Mouse (Mus musculus) ES-E14 (cell line): ENCODE measurements at regions not wholly inside any gene's neighbourhood (a gene's known extent, or its start where the extent isn't known, plus 50 kb on each side); places are given as distances from the start of the nearest gene placed in this dataset.

Experiments used
- DNase-seq: peaks from one replicate; pipeline ENCODE4 v3.0.0-alpha.2; 2013; ENCODE audit warnings: low read depth, low spot score
- H3K27ac ChIP-seq: 2 replicates; pipeline ENCODE4 v1.5.1; 2012; ENCODE audit warnings: low read depth, mild to moderate bottlenecking, low read length, moderate library complexity, mixed read lengths; ENCODE audit not compliant: poor library complexity, insufficient read depth, severe bottlenecking
- H3K36me3 ChIP-seq: 2 replicates; pipeline ENCODE4 v1.6.1; 2012; ENCODE audit warnings: mild to moderate bottlenecking, low read length, moderate library complexity, mixed read lengths; ENCODE audit not compliant: control insufficient read depth, poor library complexity, insufficient read depth, severe bottlenecking
- H3K4me1 ChIP-seq, 2 experiments: fragments of 150-350 bp in 1 of 2; sonication (generic) in 1 of 2; 2 replicates each; pipeline ENCODE4 v1.6.1; 2012; ENCODE audit warnings: low read length in 2 of 2, mild to moderate bottlenecking in 1 of 2, mixed read lengths in 1 of 2; ENCODE audit not compliant: control insufficient read depth in 2 of 2, insufficient read depth in 2 of 2, poor library complexity in 1 of 2
- H3K4me3 ChIP-seq, 2 experiments: fragments of 150-350 bp in 1 of 2; sonication (generic) in 1 of 2; 2 replicates each; pipeline ENCODE4 v1.5.1; 2012; ENCODE audit warnings: low read length in 2 of 2, low read depth in 1 of 2, mild to moderate bottlenecking in 1 of 2, mixed read lengths in 1 of 2; ENCODE audit not compliant: insufficient read depth in 1 of 2, poor library complexity in 1 of 2, severe bottlenecking in 1 of 2
- H3K9ac ChIP-seq: 2 replicates; pipeline ENCODE4 v1.6.1; 2012; ENCODE audit warnings: low read depth, mild to moderate bottlenecking, low read length, mixed read lengths; ENCODE audit not compliant: poor library complexity, insufficient read depth, severe bottlenecking
- H3K9me3 ChIP-seq: fragments of 150-350 bp; sonication (generic); 2 replicates; pipeline ENCODE4 v1.6.1; 2012; ENCODE audit warnings: low read depth, mild to moderate bottlenecking, low read length; ENCODE audit not compliant: control insufficient read depth, insufficient read depth
- CHD2 ChIP-seq: IDR thresholded peaks from 2 replicates; pipeline ENCODE4 v1.6.1; 2014; ENCODE audit warnings: mild to moderate bottlenecking, low read depth, low read length, inconsistent platforms
- HCFC1 ChIP-seq: IDR thresholded peaks from 2 replicates; pipeline ENCODE4 v1.6.1; 2012; ENCODE audit warnings: low read length, inconsistent platforms, borderline replicate concordance; ENCODE audit not compliant: insufficient read depth
- MAFK ChIP-seq: IDR thresholded peaks from 2 replicates; pipeline ENCODE4 v1.6.1; 2014; ENCODE audit warnings: mild to moderate bottlenecking, low read depth, low read length, inconsistent platforms; ENCODE audit not compliant: insufficient read depth
- ZC3H11A ChIP-seq: IDR thresholded peaks from 2 replicates; pipeline ENCODE4 v1.6.1; 2012; ENCODE audit warnings: low read depth, mild to moderate bottlenecking, inconsistent platforms, low read length, borderline replicate concordance
- ZNF384 ChIP-seq: IDR thresholded peaks from 2 replicates; pipeline ENCODE4 v1.6.1; 2012; ENCODE audit warnings: low read depth, low read length, inconsistent platforms
- in situ Hi-C, 2 experiments: fragments of 600-800 bp; cut with MboI; formaldehyde crosslinking; loops; one replicate each; pipeline ENCODE4 v1.15.1; 2025; ENCODE audit warnings: low sequenced_read_pairs in 2 of 2, inconsistent platforms in 1 of 2; ENCODE audit not compliant: unreplicated experiment in 2 of 2

GRCm38 (mm10) chr17:9768275-9768674 lies 98.8 kb upstream of the Pabpc6 start:
- in situ Hi-C loops: no loop called here
- no peaks in the 10 kb centered on the region for H3K36me3 ChIP-seq
- H3K9ac ChIP-seq: no peak overlapping the region
- DNase-seq: no peak
- no peak overlapping the region for H3K27ac ChIP-seq
- H3K4me3 ChIP-seq: no peak overlapping the region
- H3K9me3 ChIP-seq: no peaks in the 10 kb centered on the region
- TF ChIP-seq CHD2 (no peak), HCFC1 (no peak), MAFK (no peak), ZC3H11A (no peak), ZNF384 (no peak)
- H3K4me1 ChIP-seq: no peaks in the 10 kb centered on the region; a peak in 1 of 4 replicates

GRCm38 (mm10) chr17:9765680-9766250 lies 96.2 kb upstream of the Pabpc6 start:
- no peaks in the 10 kb centered on the region; a peak in 1 of 4 replicates for H3K4me1 ChIP-seq
- no peak for DNase-seq
- no peaks in the 10 kb centered on the region for H3K36me3 ChIP-seq
- no peak overlapping the region for H3K4me3 ChIP-seq
- H3K9ac ChIP-seq: no peak overlapping the region
- no peak for TF ChIP-seq MAFK
- no peak for TF ChIP-seq ZC3H11A
- no peak for TF ChIP-seq CHD2
- no peak for TF ChIP-seq ZNF384
- TF ChIP-seq HCFC1: no peak
- in situ Hi-C loops: no loop called here
- no peak overlapping the region for H3K27ac ChIP-seq
- no peaks in the 10 kb centered on the region for H3K9me3 ChIP-seq

- DNase-seq: no peak
- no peak for TF ChIP-seq MAFK
- TF ChIP-seq ZNF384: no peak
- no peak for TF ChIP-seq ZC3H11A
- no peak for TF ChIP-seq HCFC1
- no peak for TF ChIP-seq CHD2
- H3K9me3 ChIP-seq: no peaks in the 10 kb centered on the region
- no peak overlapping the region for H3K9ac ChIP-seq
- peak overlapping the region in 1 of 2 experiments; percentile 52; a peak in 1 of 4 replicates for H3K4me3 ChIP-seq
- H3K4me1 ChIP-seq: no peaks in the 10 kb centered on the region; a peak in 1 of 4 replicates
- in situ Hi-C loops: no loop called here
- no peak overlapping the region for H3K27ac ChIP-seq
- no peaks in the 10 kb centered on the region for H3K36me3 ChIP-seq
Measured at GRCm38 (mm10) chr17:9764701-9765359, 95.3 kb upstream of the Pabpc6 start.

GRCm38 (mm10) chr17:9764041-9764606 lies 94.6 kb upstream of the Pabpc6 start:
- in situ Hi-C loops: no loop called here
- Histone ChIP-seq H3K36me3 (no peaks in the 10 kb centered on the region), H3K27ac (no peak overlapping the region), H3K9ac (no peak overlapping the region), H3K9me3 (no peaks in the 10 kb centered on the region), H3K4me1 (peaks cover 0 to 2% of the 10 kb centered on the region in 2 experiments; a peak in 2 of 4 replicates), H3K4me3 (no peak overlapping the region)
- TF ChIP-seq MAFK: no peak
- no peak for TF ChIP-seq ZNF384
- no peak for TF ChIP-seq ZC3H11A
- no peak for TF ChIP-seq CHD2
- TF ChIP-seq HCFC1: no peak
- no peak for DNase-seq
